Mouse (Mus musculus): ENCODE measurements around the gene Med22.

Gene Med22

DNA sequence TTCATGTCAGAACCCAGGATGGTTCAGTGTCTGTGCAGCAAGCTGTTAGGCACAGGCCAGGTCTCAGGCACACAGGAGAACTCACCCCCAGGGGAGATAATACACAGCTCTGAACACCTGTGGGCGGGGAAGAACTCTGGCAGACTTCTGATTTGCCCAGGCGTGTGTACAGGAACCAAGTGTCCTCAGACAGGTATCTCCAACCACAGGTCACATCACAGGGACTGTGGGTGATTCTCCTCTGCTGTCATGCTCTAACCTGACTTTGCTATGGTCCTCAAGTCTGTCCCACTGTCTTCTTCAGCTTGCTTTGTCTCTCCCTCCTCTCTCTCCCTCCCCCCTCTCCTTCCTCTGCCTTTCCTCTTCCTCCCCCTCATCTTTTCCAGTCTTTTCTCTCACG lies 45.6 kb downstream of the Med22 start, which contains the start of gene Abo:
TSS of gene Abo (minus strand) at position 101 of the 400 bp plus-strand sequence.
- no peak for DNase-seq (ENCODE audit: low spot score in 2 of 2)

DNA sequence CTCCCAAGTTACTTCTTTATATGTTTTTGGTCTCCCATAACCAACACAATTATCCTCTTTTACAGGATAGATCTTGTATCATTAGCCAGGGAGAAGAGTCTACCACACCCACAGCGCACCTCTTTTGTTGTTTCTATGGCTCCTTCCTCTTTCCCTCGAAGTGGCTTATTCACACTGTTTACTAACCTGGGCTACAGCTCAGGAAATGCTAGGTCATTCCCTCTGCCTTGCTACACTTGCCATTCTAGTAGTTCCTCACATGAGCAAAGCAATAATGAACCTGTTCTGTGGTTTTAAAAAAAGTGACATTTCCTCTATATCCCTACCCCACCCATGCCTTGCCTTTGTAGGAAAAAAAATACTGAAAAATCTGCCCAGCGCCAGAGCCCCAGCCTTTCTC lies 47.6 kb downstream of the Med22 start:
- no peak for DNase-seq (ENCODE audit: low spot score in 2 of 2)

All from right cerebral cortex, adult 2 months (tissue).